Mouse (Mus musculus) heart, embryonic 11.5 days (tissue): ENCODE data around the gene Fen1. TPM values are rescaled to one million over a fixed set of nuclear protein-coding genes. Genes with fewer than 3 reads are reported as not detected.

Experiments
- ATAC-seq: fragments of 200-750 bp; cut with Nextera tagmentation; replicated peaks from 2 replicates; pipeline ENCODE4 v1.8.0; 2017; ENCODE audit warnings: moderate library complexity; ENCODE audit not compliant: insufficient number of reproducible peaks, low FRiP score, low TSS enrichment
- H3K27ac ChIP-seq: fragments of 300-500 bp; sonication (generic); 2 replicates; pipeline ENCODE4 v1.5.1; 2014; ENCODE audit warnings: mild to moderate bottlenecking, low read depth, low read length
- H3K27me3 ChIP-seq: fragments of 300-500 bp; sonication (generic); 2 replicates; pipeline ENCODE4 v1.6.1; 2014; ENCODE audit warnings: mild to moderate bottlenecking, low read length, mixed read lengths; ENCODE audit not compliant: control insufficient read depth, insufficient read depth
- H3K36me3 ChIP-seq: fragments of 300-500 bp; sonication (generic); 2 replicates; pipeline ENCODE4 v1.6.1; 2014; ENCODE audit warnings: mild to moderate bottlenecking, low read length, moderate library complexity, mixed read lengths; ENCODE audit not compliant: control insufficient read depth, insufficient read depth
- H3K4me1 ChIP-seq: fragments of 300-500 bp; sonication (generic); 2 replicates; pipeline ENCODE4 v1.6.1; 2014; ENCODE audit warnings: low read length; ENCODE audit not compliant: control insufficient read depth, insufficient read depth
- H3K4me2 ChIP-seq: fragments of 300-500 bp; sonication (generic); 2 replicates; pipeline ENCODE4 v1.6.1; 2014; ENCODE audit warnings: mild to moderate bottlenecking, moderate library complexity
- H3K4me3 ChIP-seq: fragments of 300-500 bp; sonication (generic); 2 replicates; pipeline ENCODE4 v1.5.1; 2014; ENCODE audit warnings: low read depth, low read length
- H3K9ac ChIP-seq: fragments of 300-500 bp; sonication (generic); 2 replicates; pipeline ENCODE4 v1.6.1; 2014; ENCODE audit warnings: mild to moderate bottlenecking, low read depth, low read length, moderate library complexity
- H3K9me3 ChIP-seq: fragments of 300-500 bp; sonication (generic); replicated peaks from 2 replicates; pipeline ENCODE4 v1.6.1; 2016; ENCODE audit warnings: low read length; ENCODE audit not compliant: control insufficient read depth
- WGBS: fragments of 180-500 bp; shearing (Covaris S2); extraction: QIAGEN DNeasy Blood & Tissue Kit; methylation state at CpG from one replicate; pipeline ENCODE4 v1.1.7; 2014; ENCODE audit not compliant: insufficient replicate concordance; 5-methylcytosine and 5-hydroxymethylcytosine counted together
- polyA plus RNA-seq: library from polyadenylated mRNA; unstranded; fragments of >200 nt; fragmentation: Nextera tagmentation; extraction: Ambion mirVana; gene quantifications from 2 replicates; pipeline ENCODE4 v1.2.1, GENCODE M21; 2014

Fen1 gene
- polyA plus RNA-seq, 1 experiment from 2014 or later, result 59.3 TPM

- Histone ChIP-seq H3K27ac (no peak overlapping the region), H3K4me2 (no peak overlapping the region), H3K9me3 (no peaks in the 10 kb centered on the region), H3K27me3 (no peaks in the 10 kb centered on the region), H3K4me3 (no peak overlapping the region), H3K36me3 (peaks cover 68% of the 10 kb centered on the region), H3K4me1 (peaks cover 5% of the 10 kb centered on the region), H3K9ac (no peak overlapping the region)
- ATAC-seq, result no peak
- WGBS, result 91% methylated on average over 8 of the region's 8 CpGs
Measured at GRCm38 (mm10) chr19:10189940-10190339, 14.0 kb downstream of the Fen1 start.

- WGBS, result 91% methylated on average over 6 of the region's 6 CpGs
- H3K27me3 ChIP-seq, result no peaks in the 10 kb centered on the region
- H3K4me3 ChIP-seq, result no peak overlapping the region
- H3K4me1 ChIP-seq, result peaks cover 11% of the 10 kb centered on the region
- no peaks in the 10 kb centered on the region for H3K9me3 ChIP-seq
- peaks cover 61% of the 10 kb centered on the region for H3K36me3 ChIP-seq
- no peak overlapping the region for H3K27ac ChIP-seq
- ATAC-seq, result no peak
- no peak overlapping the region for H3K9ac ChIP-seq
- H3K4me2 ChIP-seq, result no peak overlapping the region
Measured at GRCm38 (mm10) chr19:10189022-10189421, 14.9 kb downstream of the Fen1 start.

GRCm38 (mm10) chr19:10188281-10188811 is 15.6 kb downstream of the Fen1 start:
- Histone ChIP-seq H3K27me3 (no peaks in the 10 kb centered on the region), H3K9ac (no peak overlapping the region), H3K9me3 (no peaks in the 10 kb centered on the region), H3K4me2 (no peak overlapping the region), H3K4me1 (peaks cover 14% of the 10 kb centered on the region), H3K27ac (no peak overlapping the region), H3K4me3 (no peak overlapping the region), H3K36me3 (peaks cover 54% of the 10 kb centered on the region)
- no peak for ATAC-seq
- WGBS, result 86% methylated on average over 10 of the region's 10 CpGs

- 92% methylated on average over 8 of the region's 8 CpGs for WGBS
- H3K27me3 ChIP-seq, result no peaks in the 10 kb centered on the region
- peaks cover 18% of the 10 kb centered on the region for H3K4me1 ChIP-seq
Measured at GRCm38 (mm10) chr19:10186569-10186968, 17.4 kb downstream of the Fen1 start.

GRCm38 (mm10) chr19:10185876-10186275 is 18.1 kb downstream of the Fen1 start:
- Histone ChIP-seq H3K27me3 (no peaks in the 10 kb centered on the region), H3K4me3 (no peak overlapping the region), H3K9ac (no peak overlapping the region), H3K36me3 (peaks cover 44% of the 10 kb centered on the region), H3K4me2 (no peak overlapping the region), H3K4me1 (peaks cover 13% of the 10 kb centered on the region), H3K9me3 (no peaks in the 10 kb centered on the region), H3K27ac (no peak overlapping the region)
- WGBS, result 93% methylated on average over 3 of the region's 3 CpGs
- no peak for ATAC-seq

More at GRCm38 (mm10) chr19:10186569-10186968, 17.4 kb downstream of the Fen1 start:
- Histone ChIP-seq H3K9ac (no peak overlapping the region), H3K36me3 (peaks cover 46% of the 10 kb centered on the region), H3K4me3 (no peak overlapping the region), H3K4me2 (no peak overlapping the region), H3K9me3 (no peaks in the 10 kb centered on the region), H3K27ac (no peak overlapping the region)
- no peak for ATAC-seq

GRCm38 (mm10) chr19:10184096-10184495 is 19.9 kb downstream of the Fen1 start:
- no peak for ATAC-seq
- Histone ChIP-seq H3K4me2 (peak overlapping the region; percentile 80), H3K9me3 (no peaks in the 10 kb centered on the region), H3K9ac (peak overlapping the region; percentile 86), H3K4me3 (peak overlapping the region; percentile 77), H3K27me3 (no peaks in the 10 kb centered on the region), H3K4me1 (peaks cover 15% of the 10 kb centered on the region), H3K36me3 (peaks cover 30% of the 10 kb centered on the region), H3K27ac (peak overlapping the region; percentile 80)
- WGBS, result 21% methylated on average over 12 of the region's 12 CpGs

DNA sequence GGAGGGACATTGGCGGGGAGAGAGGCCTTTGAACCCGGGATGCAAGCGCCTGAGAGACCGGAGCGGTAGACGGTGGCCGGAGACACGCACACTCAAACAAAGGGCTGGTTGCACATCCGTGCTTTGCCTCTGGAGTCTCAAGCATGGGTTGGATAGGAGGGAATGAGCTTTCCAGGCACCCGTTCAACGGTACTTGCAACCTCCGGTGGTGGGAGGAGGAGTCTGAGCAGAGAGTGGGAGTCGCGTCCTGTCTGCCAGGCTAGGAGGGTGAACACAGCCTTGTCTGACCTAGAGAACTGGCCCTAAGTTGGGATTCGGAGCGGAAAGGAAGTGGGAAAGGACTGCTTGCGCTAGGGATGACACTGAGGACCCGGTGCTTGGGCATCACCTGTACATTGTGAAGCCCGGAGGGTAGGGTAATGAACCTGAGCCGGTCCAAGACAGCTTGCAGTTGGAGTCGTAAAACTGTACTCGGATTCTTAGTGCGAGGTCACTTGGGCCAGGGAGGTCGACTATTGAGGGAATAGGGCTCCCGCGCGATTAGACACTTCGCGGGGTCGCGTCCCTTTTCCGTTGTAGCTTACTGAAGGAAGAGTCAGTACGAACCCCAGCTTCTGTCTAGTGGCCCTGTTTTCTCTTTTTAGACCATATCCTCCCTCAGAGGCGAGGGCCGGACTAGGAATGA is 20.5 kb downstream of the Fen1 start:
- peaks cover 15% of the 10 kb centered on the region for H3K4me1 ChIP-seq
- peak overlapping the region; percentile 77 for H3K4me3 ChIP-seq
- peak overlapping the region; percentile 80 for H3K27ac ChIP-seq
- H3K9ac ChIP-seq, result peak overlapping the region; percentile 86
- peak overlapping the region; percentile 80 for H3K4me2 ChIP-seq
- ATAC-seq, result peak; percentile 69
- H3K9me3 ChIP-seq, result no peaks in the 10 kb centered on the region
- no peaks in the 10 kb centered on the region for H3K27me3 ChIP-seq
- WGBS, result 1% methylated on average over 35 of the region's 35 CpGs
- H3K36me3 ChIP-seq, result peaks cover 23% of the 10 kb centered on the region

GRCm38 (mm10) chr19:10182670-10183298 is 21.2 kb downstream of the Fen1 start, which contains the start of gene Fads1:
TSS of gene Fads1 (plus strand) at chr19:10182888.
- peak; percentile 96 for ATAC-seq
- H3K4me3 ChIP-seq, result peak within 1 kb of the TSS; percentile 77
- H3K9me3 ChIP-seq, result no peaks in the 10 kb centered on the region
- peaks cover 23% of the 10 kb centered on the region for H3K36me3 ChIP-seq
- H3K27me3 ChIP-seq, result no peaks in the 10 kb centered on the region
- WGBS, result under 1% methylated on average over 70 of the region's 70 CpGs
- H3K9ac ChIP-seq, result peak within 1 kb of the TSS; percentile 86
- peak within 1 kb of the TSS; percentile 80 for H3K27ac ChIP-seq
- peak within 1 kb of the TSS; percentile 80 for H3K4me2 ChIP-seq
- peaks cover 15% of the 10 kb centered on the region for H3K4me1 ChIP-seq
